Mouse (Mus musculus): ENCODE data around the gene Cfap74.
A peak's percentile ranks its signal among the peaks of the same experiment; 100 is the strongest.

Gene Cfap74

GRCm38 (mm10) chr4:155409058-155409776, at the start of gene Cfap74:
Gene Cfap74, plus strand, starts transcription at chr4:155409190.
- peak; percentile 72 for DNase-seq

- DNase-seq = peak; percentile 66
Observed at GRCm38 (mm10) chr4:155359560-155360464, 49.2 kb upstream of the Cfap74 start.

- DNase-seq = peak; percentile 56
Observed at GRCm38 (mm10) chr4:155360856-155361255, 48.1 kb upstream of the Cfap74 start.

GRCm38 (mm10) chr4:155361303-155361791, 47.6 kb upstream of the Cfap74 start, which contains the start of gene Prkcz:
Gene Prkcz, minus strand, starts transcription at chr4:155361361.
- peak; percentile 95 for DNase-seq

GRCm38 (mm10) chr4:155362443-155362842, 46.5 kb upstream of the Cfap74 start:
- no peak for DNase-seq

- no peak for DNase-seq
Observed at GRCm38 (mm10) chr4:155366784-155367183, 42.2 kb upstream of the Cfap74 start.

GRCm38 (mm10) chr4:155367739-155368138, 41.3 kb upstream of the Cfap74 start:
- DNase-seq = no peak

GRCm38 (mm10) chr4:155368684-155369083, 40.3 kb upstream of the Cfap74 start:
- DNase-seq = peak; percentile 82

- peak; percentile 92 for DNase-seq
Observed at GRCm38 (mm10) chr4:155370737-155371715, 38.0 kb upstream of the Cfap74 start.

- DNase-seq = no peak
Observed at GRCm38 (mm10) chr4:155371797-155372735, 36.9 kb upstream of the Cfap74 start.

GRCm38 (mm10) chr4:155381974-155382373, 27.0 kb upstream of the Cfap74 start:
- DNase-seq = no peak

- no peak for DNase-seq
Observed at GRCm38 (mm10) chr4:155382752-155383151, 26.2 kb upstream of the Cfap74 start.

GRCm38 (mm10) chr4:155383326-155383725, 25.7 kb upstream of the Cfap74 start:
- DNase-seq = no peak

- DNase-seq = no peak
Observed at GRCm38 (mm10) chr4:155387166-155387565, 21.8 kb upstream of the Cfap74 start.

- no peak for DNase-seq
Observed at GRCm38 (mm10) chr4:155395471-155395870, 13.5 kb upstream of the Cfap74 start.

- no peak for DNase-seq
Observed at GRCm38 (mm10) chr4:155396751-155397150, 12.2 kb upstream of the Cfap74 start.

GRCm38 (mm10) chr4:155397511-155398221, 11.3 kb upstream of the Cfap74 start, which contains the start of gene Gabrd:
Gene Gabrd, minus strand, starts transcription at chr4:155398112.
- peak; percentile 77 for DNase-seq

GRCm38 (mm10) chr4:155398222-155398540, 10.8 kb upstream of the Cfap74 start:
- DNase-seq = no peak

- DNase-seq = no peak
Observed at GRCm38 (mm10) chr4:155401121-155401520, 7.9 kb upstream of the Cfap74 start.

- DNase-seq = no peak
Observed at GRCm38 (mm10) chr4:155402489-155402888, 6.5 kb upstream of the Cfap74 start.

- no peak for DNase-seq
Observed at GRCm38 (mm10) chr4:155408695-155409057, 314 bp upstream of the Cfap74 start.

Measured in kidney, postnatal 14 days (tissue).